Mouse (Mus musculus): ENCODE measurements around the gene Rdh16f1. TPM values are rescaled to one million over a fixed set of nuclear protein-coding genes. Genes with fewer than 3 reads are reported as not detected.
"Not testable (repeated sequence)": the region's sequence is repeated elsewhere in the genome, so short reads cannot be mapped to it uniquely, and the experiment has no call there.

The Rdh16f1 gene
- polyA plus RNA-seq, 1 experiment = 1.1 TPM

- no peak for DNase-seq (ENCODE audit: low read depth)
These were observed 10.6 kb upstream of the Rdh16f1 start for GRCm38 (mm10) chr10:127748847-127749612.

DNA sequence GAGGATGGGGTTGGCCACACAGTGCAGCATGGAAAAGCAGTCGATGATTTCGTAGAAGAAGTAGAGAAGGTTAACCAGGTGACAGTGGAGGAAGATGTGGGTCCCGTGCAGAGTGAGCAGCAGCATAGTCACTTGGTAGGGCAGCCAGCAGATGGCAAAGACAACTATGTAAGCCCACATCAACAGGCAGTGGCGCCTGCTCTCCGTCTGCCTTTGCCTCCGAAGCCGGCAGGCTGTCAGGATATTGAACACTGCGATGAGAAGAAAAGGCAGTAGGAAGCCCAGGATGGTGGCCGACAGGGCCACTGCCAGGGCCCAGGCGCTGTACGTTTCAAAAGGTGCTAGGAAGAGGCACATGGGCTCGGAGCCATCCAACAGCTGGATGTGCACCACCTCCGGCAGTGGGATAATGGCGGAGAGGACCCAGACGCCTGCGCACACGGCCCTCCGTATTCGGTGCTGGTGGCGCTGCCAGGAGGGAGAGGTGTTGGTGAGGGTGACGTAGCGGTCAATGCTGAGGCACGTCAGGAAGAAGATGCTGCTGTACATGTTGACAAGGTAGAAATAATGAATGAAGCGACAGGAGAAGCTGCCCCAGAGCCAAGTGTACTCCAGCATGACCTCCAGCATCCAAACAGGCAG lies 9.3 kb upstream of the Rdh16f1 start:
- no peak for DNase-seq (ENCODE audit: low read depth)

GRCm38 (mm10) chr10:127751548-127751947 lies 8.0 kb upstream of the Rdh16f1 start, which contains the start of gene Gpr182:
Gene Gpr182, minus strand, starts transcription at chr10:127751732.
- DNase-seq (ENCODE audit: low read depth) = no peak

DNA sequence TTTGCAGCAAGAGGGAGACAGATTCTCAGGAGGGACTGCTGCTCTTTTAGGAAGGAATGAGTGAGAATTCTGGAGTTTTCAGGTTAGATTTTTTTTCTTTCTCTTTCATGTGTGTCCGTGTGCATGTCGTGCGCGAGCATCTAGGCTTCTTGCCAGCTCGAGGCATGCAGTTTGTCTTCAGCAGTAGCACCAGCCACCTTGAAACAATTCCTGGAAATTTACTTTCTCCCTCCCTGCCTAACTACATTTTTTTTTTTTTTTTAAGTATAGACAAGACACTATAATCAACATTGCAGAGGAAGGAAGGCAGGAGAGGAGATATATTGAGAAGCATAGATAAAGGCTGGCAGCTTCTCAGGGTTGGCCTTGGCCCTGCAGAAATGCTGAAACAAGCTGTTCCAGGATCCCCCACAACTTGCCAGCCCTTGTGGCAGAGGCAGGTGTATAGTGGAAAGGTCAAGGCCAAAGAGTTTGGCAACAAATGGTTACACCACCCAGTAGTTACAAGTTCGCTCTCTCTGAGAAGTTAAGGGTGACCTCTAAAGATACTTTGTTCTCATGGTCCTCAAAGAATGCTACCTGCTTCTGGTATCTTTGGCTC lies 4.9 kb upstream of the Rdh16f1 start:
- DNase-seq (ENCODE audit: low read depth) = no peak

GRCm38 (mm10) chr10:127755246-127755645 lies 4.3 kb upstream of the Rdh16f1 start:
- DNase-seq (ENCODE audit: low read depth) = no peak

GRCm38 (mm10) chr10:127755770-127756468 lies 3.7 kb upstream of the Rdh16f1 start:
- no peak for DNase-seq (ENCODE audit: low read depth)

- not testable (repeated sequence) for DNase-seq (ENCODE audit: low read depth)
These were observed 3.3 kb downstream of the Rdh16f1 start for GRCm38 (mm10) chr10:127762926-127763325.

DNA sequence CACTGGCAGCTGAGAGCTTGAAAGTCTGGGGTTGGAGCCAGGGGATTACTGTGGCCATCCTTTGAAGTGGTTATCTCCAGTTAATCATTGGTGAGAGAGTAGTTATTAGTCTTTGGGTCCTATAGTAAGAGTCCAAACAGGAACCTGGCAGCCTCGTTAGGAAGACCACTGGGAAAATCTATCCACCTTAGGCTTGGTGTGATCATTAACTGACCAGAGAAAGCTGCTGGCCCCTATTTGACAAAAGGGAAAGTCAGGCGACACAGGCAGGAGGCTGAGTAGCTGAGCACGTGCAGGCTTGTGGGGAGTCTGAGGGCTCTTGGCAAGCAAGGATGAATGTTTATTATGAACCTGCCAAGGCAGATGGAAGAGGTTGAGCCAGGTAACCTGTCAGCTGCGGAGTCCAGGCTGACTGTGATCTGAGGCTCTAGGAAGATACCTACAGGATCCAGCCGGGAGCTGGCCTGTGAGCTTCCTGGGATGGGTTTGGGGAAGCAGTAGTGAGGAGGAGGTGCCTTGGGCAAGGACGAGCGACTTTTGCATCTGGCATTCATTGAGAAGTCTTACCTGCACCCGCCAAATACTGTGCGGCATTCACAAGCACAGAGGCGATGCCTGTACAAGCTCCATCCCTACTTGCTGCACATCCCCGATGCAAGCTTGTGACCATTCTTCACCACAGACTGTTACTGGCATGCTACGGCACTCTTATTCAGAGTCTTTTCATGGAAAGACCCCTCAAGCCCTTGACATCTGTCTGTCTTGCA lies 4.5 kb downstream of the Rdh16f1 start:
- no peak for DNase-seq (ENCODE audit: low read depth)

DNA sequence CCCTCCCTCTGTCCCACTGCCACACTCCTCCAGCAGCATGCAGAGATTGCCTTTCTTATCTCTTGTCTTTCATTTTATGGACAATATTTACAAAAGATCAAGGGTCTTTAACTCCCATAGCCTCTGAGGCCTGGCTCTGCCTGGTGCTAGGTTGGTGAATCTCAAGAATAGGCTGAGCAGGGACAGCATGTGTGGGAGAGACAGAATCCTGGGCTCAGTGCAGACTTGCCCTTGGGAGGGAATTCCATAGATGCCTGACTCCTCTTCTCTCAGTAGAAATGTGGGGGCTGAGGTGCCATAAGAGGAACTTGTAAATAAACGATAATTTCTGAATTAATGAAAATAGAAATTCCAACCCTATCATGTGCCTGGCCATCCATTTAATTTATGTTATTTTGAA lies 7.0 kb downstream of the Rdh16f1 start:
- DNase-seq (ENCODE audit: low read depth) = no peak

DNA sequence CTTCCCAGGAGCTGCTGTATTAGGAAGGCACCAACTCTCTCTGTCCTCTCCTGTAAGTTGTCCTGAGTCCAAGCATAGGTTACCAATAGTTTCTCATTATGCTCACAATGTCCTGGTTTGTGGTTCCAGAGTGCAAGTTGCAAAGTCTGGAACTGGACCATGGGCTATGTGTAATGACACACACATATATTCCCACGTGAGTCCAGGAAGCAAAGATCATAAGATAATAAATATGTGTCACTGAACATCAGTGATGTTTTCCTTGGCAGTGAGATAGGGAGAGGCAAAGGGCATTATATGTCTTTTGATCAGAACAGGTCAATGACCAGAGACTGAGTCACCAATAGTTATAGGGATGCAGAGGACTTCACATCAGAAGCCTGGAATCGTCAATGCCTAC lies 16.4 kb downstream of the Rdh16f1 start, which contains the start of gene Rdh9:
Gene Rdh9, plus strand, starts transcription at position 376 of the 400 bp plus-strand sequence.
- DNase-seq (ENCODE audit: low read depth) = no peak

GRCm38 (mm10) chr10:127782321-127782720 lies 22.7 kb downstream of the Rdh16f1 start:
- not testable (repeated sequence) for DNase-seq (ENCODE audit: low read depth)

DNA sequence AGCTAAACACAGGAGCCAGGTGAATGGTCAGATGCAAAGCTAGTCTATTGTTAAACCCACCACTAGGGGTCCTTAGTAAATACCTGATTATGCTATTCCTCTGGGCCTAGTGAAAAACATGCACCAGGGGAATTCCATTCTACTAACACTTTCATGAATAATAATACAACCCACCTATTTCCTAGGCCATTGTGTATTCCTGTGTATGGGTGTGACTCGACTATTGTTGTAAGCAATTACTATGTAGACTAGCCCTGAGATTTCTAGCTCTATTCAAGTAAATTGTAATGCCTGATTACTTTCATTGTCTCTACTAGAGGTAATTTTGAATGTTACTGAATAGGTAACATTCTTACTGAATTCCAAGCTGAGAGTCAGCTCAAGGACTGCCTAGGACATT lies 25.8 kb downstream of the Rdh16f1 start:
- DNase-seq (ENCODE audit: low read depth) = not testable (repeated sequence)

DNA sequence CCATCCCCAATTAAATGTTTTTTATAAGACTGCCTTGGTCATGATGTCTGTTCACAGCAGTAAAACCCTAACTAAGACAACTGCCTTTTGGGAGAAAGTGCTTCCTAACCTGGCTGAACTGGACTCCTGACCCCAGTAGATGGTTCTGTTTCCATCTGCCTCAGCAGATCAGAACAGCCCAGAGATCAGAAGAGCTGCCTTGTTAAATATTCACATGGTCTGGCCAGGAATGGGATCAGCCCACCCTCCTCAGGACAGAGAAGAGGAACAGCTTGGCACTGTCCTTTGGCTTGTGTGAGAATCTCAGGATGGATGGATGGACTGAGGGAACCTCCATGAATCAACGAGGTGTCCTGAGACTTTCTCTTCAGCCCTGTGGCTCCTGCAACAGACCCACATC lies 39.7 kb downstream of the Rdh16f1 start:
- no peak for DNase-seq (ENCODE audit: low read depth)

DNA sequence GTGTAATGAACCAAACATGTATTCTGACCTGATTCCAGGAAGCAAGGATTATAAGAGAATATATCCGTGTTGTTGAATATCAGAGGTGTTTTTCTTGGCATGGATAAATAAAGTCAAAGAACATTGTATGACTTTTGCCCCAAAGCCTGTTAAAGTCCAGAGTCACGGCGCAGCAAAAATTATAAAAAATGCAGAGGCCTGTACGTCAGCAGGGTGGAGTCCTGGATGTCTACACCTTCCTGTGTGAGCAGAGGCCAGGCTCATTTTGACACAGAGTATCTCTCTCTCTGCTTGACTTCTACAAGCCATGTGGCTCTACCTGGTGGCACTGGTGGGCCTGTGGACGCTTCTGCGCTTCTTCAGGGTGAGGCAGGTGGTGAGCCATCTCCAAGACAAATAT lies 41.3 kb downstream of the Rdh16f1 start, which contains the start of gene Rdh16:
Gene Rdh16, plus strand, starts transcription at position 262 of the 400 bp plus-strand sequence.
- no peak for DNase-seq (ENCODE audit: low read depth)

GRCm38 (mm10) chr10:127801612-127802011 lies 42.0 kb downstream of the Rdh16f1 start:
- DNase-seq (ENCODE audit: low read depth) = no peak

DNA sequence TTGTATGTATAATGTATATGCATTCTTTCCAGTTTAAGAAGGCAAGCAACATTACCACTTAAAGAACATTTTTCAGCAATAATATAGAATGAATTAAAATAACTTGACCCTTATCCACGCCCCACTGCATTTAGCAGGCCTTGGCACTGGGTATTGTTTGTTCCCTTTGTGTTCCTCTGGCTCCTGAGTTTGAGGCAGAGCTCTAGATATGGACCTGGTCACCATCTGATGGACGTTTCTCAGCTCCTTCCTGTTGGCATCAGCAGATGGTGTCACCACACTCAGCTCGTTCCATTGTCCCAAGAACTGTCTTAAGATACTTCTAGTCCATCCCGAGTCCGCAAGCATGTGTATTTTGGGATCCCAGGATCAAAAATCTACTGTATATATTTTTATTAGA lies 42.6 kb downstream of the Rdh16f1 start:
- no peak for DNase-seq (ENCODE audit: low read depth)

GRCm38 (mm10) chr10:127804416-127804815 lies 44.8 kb downstream of the Rdh16f1 start:
- DNase-seq (ENCODE audit: low read depth) = no peak

GRCm38 (mm10) chr10:127815888-127816287 lies 56.3 kb downstream of the Rdh16f1 start:
- DNase-seq (ENCODE audit: low read depth) = no peak

GRCm38 (mm10) chr10:127817268-127817910 lies 57.8 kb downstream of the Rdh16f1 start:
- not testable (repeated sequence) for DNase-seq (ENCODE audit: low read depth)

- not testable (repeated sequence) for DNase-seq (ENCODE audit: low read depth)
These were observed 62.2 kb downstream of the Rdh16f1 start for GRCm38 (mm10) chr10:127821806-127822205.

- no peak for DNase-seq (ENCODE audit: low read depth)
These were observed 65.8 kb downstream of the Rdh16f1 start for GRCm38 (mm10) chr10:127825386-127825785.

Measured in gonadal fat pad, adult 2 months (tissue).